Mouse (Mus musculus) cortical plate, adult 2 months (tissue): Measurements from ENCODE around the gene Cysltr1. TPM values are rescaled to one million over a fixed set of nuclear protein-coding genes. Genes with fewer than 3 reads are reported as not detected.

ENCODE experiments used
- H3K27ac ChIP-seq: fragments of 200-500 bp; 2 replicates; pipeline ENCODE4 v1.5.1; 2012; ENCODE audit warnings: low read length, control low read depth, inconsistent platforms; ENCODE audit not compliant: insufficient read depth
- H3K4me1 ChIP-seq: fragments of 200-500 bp; 2 replicates; pipeline ENCODE4 v1.6.1; 2011; ENCODE audit warnings: low read length; ENCODE audit not compliant: control insufficient read depth, insufficient read depth
- H3K4me3 ChIP-seq: fragments of 200-500 bp; 2 replicates; pipeline ENCODE4 v1.5.1; 2011; ENCODE audit warnings: mild to moderate bottlenecking, low read length, control low read depth; ENCODE audit not compliant: insufficient read depth
- CTCF ChIP-seq: fragments of 200-500 bp; IDR thresholded peaks from 2 replicates; pipeline ENCODE4 v1.5.1; 2011; ENCODE audit warnings: mild to moderate bottlenecking, control low read depth, low read length; ENCODE audit not compliant: insufficient read depth; ENCODE audit errors: extremely low read depth
- POLR2A ChIP-seq: fragments of 200-500 bp; IDR thresholded peaks from 2 replicates; pipeline ENCODE4 v1.6.1; 2011; ENCODE audit warnings: mild to moderate bottlenecking, low read length, control low read depth; ENCODE audit not compliant: insufficient read depth; ENCODE audit errors: extremely low read depth
- polyA plus RNA-seq: library from polyadenylated mRNA; depleted of rRNA; stranded (reverse); fragments of >200 nt; gene quantifications from 2 replicates; pipeline ENCODE4 v1.2.3, GENCODE M21; 2012; rRNA removed

Cysltr1 gene
- 0.77 and 0.85 TPM in 2 replicates for polyA plus RNA-seq

DNA sequence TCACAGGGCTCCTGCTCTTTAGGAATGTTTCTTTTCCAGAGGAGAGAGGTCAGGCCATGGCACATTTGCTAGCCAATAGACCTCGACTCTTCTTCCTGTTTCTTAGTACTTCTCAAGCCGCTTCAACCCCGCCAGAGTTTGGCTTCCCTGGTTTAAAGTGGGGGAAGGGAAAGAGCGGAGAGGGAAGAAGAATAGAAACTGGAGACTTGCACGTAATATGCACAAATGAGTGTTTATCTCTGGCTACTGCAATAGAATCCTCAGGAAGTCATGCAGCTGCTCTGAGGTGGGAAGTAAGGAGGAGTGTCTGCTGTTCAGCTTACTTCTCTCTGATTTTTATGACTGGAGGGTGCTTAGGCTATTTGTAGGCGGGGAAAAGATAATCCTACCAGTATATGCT lies at the start of gene Cysltr1:
Gene Cysltr1 (minus strand): TSS at position 294 of the 400 bp plus-strand sequence.
- H3K4me3 ChIP-seq = 0 out of 2 replicates have a peak within 1 kb of the TSS, but pooled peaks have one; percentile 15
- no peak within 1 kb of the TSS for H3K27ac ChIP-seq
- H3K4me1 ChIP-seq = no peaks in the 10 kb centered on the region
- TF ChIP-seq CTCF (no peak), POLR2A (no peak)

DNA sequence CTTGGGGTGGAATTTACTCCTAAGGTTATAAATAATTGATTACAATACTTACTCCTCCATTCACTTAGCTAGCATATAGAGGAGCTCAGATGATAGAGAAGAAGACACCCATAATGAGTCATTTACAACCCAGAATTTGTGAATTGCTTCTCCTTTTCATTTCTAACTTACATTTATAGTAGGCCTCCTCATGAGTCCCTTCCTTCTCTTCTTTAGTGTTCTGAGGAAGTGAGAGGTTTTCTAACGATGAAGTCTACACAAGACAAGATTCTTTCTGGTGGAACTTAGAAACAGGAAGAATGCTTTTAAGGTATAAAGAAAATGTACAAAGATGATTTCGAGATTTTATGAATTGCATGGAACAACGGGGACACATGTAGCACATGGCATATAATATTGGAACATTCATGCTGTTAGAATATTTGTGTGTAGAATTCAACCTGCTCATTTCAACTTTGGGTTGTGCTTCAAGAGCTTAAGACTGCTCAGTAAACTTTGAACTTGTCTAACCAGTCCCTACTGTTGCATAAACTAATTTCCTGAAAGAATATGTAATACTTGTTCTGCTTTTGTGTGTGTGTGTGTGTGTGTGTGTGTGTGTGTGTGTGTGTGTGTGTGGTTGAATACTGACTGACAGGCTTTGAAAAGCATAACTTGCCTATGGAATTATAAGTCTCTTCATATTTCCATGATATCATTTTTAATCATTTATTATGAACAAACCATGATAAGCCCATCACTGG lies 31.5 kb upstream of the Cysltr1 start:
- no peak overlapping the region for H3K4me3 ChIP-seq
- no peak for TF ChIP-seq CTCF
- TF ChIP-seq POLR2A = no peak
- H3K27ac ChIP-seq = no peak overlapping the region
- H3K4me1 ChIP-seq = no peaks in the 10 kb centered on the region

DNA sequence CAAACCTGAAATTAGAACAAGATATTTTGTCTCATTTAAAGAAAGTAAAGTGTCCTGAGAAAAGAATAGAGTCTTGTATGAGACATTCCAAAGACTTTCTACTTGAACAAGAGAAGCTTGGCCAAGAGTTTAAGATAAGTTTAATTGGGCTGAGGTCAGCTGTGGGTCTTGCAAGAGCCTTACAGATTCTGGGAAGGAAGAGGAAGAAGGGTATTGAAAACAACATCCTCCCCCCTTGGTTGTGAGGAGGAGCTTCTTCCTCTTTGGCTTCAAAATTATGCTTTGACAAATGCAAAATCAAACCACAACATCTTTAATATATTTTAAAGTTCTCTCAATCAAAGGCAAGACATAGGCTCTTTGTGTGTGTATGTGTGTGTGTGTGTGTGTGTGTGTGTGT lies 30.1 kb upstream of the Cysltr1 start:
- H3K27ac ChIP-seq = no peak overlapping the region
- H3K4me1 ChIP-seq = no peaks in the 10 kb centered on the region
- H3K4me3 ChIP-seq = no peak overlapping the region
- no peak for TF ChIP-seq CTCF
- TF ChIP-seq POLR2A = no peak

DNA sequence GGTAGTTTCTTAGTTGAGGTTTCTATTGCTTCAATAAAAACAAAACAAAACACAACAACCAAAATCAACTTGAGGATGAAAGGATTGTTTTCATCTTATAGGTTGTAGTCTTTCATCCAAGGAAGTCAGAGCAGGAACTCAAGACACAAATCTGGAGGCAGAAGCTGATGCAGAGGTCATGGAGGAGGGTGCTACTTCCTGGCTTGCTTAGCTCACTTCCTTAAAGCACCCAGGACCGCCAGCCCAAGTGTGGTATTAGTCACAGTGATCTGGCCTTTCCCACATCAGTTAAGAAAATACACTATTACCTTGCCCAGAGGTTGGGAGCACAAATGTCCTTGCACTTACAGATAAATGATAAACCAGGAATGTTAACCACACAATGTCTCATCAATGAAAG lies 25.0 kb upstream of the Cysltr1 start:
- TF ChIP-seq CTCF (no peak), POLR2A (no peak)
- Histone ChIP-seq H3K4me3 (no peak overlapping the region), H3K27ac (no peak overlapping the region), H3K4me1 (no peaks in the 10 kb centered on the region)

DNA sequence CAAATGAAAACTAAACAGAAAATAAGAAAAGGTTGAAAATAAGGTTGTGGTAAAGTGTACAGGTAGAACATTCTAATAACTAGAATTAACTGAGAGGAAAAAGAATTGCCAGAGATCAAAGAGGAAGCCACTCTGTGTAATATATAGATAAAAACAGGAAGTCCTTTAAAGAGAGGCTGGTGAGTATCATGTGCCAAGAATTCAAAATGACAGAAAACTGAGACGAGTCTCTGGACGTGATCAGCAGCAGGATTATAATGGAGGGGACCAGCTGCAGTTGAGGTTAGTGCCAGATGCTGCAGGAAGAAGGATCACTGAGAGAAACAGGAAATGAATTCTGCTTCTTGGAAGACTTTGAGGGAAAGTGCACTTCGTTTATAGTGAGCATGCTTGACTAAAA lies 20.2 kb upstream of the Cysltr1 start:
- TF ChIP-seq CTCF (no peak), POLR2A (no peak)
- no peaks in the 10 kb centered on the region for H3K4me1 ChIP-seq
- H3K27ac ChIP-seq = no peak overlapping the region
- H3K4me3 ChIP-seq = no peak overlapping the region

DNA sequence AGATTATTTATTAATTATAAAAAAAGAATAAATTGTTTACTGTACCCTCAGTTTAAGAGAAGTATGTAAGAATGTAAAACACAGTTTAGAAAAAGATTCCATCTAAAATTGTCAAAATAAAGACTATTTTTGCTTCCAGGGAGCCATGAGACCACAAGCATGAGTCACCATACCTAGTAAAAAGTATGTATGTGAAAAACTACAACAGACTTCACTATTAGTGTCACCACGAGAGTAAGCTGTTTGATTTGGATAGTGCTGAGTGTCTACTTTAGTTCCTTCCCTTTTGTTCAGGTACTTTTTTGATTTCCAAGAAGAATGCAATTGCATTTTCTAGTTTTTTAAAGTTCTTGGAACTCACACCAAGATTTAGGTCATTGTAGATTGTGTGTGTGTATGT lies 19.0 kb upstream of the Cysltr1 start:
- Histone ChIP-seq H3K4me3 (no peak overlapping the region), H3K4me1 (no peaks in the 10 kb centered on the region), H3K27ac (no peak overlapping the region)
- TF ChIP-seq CTCF (no peak), POLR2A (no peak)

DNA sequence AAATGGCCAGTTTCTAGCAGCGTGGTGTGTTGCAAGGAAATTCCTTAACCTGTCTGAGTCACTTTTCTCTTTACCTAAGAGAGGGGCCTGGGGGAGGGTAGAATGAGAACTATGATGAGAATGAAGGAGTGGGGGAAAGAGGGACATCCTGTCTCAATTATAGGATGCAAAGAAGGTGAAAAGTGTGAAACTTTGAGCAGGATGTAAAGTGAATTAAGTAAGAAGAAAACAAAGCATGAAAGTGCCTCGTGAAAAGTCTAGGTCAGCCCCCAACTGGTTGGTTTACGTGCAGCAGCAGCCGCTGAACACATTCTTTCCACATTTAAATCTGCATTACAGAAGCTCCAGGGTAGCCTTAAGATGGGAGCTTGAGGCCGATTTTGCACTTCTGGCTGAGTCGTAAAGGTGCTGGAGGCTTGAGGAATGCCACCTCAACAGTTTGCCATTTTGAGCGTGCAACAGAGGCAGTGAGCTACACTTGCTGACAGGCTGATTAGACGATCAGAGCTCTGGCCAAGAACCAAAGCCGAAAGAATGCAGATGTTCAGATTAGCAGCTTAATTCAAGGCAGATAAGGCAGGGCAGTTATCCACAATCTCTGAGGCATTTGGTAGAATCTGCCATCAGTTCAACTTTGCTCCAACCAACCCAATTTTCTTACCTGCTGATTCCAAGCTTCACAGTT lies 763 bp downstream of the Cysltr1 start:
- H3K4me1 ChIP-seq = no peaks in the 10 kb centered on the region
- H3K27ac ChIP-seq = no peak overlapping the region
- 0 out of 2 replicates have a peak overlapping the region, but pooled peaks have one; percentile 15 for H3K4me3 ChIP-seq
- TF ChIP-seq CTCF (no peak), POLR2A (no peak)

DNA sequence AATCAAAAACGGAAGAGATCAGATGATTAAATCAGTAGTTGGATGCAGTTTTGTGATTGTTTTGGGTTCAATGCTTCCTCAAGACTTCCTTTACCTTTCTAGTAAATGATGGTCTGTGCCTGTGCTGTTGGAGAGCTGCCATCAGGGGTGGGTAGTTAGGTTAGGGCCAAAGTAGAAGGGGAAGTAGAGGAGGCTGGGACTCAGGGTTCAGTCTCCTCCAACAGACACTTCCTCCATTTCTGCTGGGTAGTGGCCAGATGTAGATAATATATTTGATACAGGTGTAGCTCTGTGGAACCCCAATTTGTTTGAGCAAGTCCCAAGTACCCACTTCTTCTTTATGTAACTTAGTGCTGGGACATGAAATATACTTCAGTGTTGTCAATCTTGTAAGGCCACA lies 7.6 kb downstream of the Cysltr1 start:
- no peak overlapping the region for H3K4me3 ChIP-seq
- H3K4me1 ChIP-seq = no peaks in the 10 kb centered on the region
- no peak overlapping the region for H3K27ac ChIP-seq
- TF ChIP-seq CTCF (no peak), POLR2A (no peak)

DNA sequence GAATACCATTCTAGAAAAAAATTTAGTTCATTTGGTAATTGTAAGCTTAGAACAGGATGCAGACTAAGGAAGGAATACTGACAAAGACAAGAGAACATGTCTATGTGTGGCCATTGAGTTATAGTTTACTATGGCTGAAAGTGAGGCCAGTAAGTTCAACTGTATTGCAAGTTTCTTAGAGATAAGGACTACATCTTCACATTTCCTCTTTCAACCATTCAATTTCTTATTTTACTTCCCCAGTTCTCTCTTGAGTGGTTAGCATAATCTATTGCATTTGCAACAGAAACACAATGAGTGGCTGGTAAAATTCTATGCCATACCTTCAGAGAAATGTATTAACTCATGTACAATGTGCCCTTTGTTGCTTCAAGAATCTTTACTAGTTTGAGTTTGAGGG lies 9.6 kb downstream of the Cysltr1 start:
- H3K27ac ChIP-seq = no peak overlapping the region
- no peaks in the 10 kb centered on the region for H3K4me1 ChIP-seq
- H3K4me3 ChIP-seq = no peak overlapping the region
- TF ChIP-seq CTCF = no peak
- TF ChIP-seq POLR2A = no peak

DNA sequence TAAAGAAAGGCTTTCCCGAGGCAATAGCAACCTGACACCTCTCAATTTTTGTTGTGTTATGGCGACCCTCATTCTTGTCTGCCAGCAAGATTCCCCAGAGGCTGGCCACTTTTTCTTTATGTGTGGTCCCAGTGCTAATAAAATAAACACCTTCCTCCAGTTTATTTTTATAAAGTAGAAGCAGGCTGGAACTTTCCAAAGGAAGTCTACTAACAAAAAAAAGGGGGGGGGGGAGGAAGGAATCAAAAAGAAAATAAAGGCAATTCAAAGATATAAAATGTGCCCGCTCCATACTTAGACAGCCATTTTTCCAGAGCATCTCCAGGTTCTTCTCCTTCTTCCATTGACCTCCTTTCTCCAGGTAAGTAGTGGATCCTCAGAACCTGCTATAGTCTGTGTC lies 20.6 kb downstream of the Cysltr1 start, which contains the start of gene Gm5127:
Gene Gm5127 (plus strand): TSS at position 301 of the 400 bp plus-strand sequence.
- TF ChIP-seq POLR2A (no peak), CTCF (no peak)

More for the DNA sequence above, 20.6 kb downstream of the Cysltr1 start, which contains the start of gene Gm5127:
- Histone ChIP-seq H3K27ac (no peak within 1 kb of the TSS), H3K4me3 (no peak within 1 kb of the TSS), H3K4me1 (no peaks in the 10 kb centered on the region)
